Mouse (Mus musculus): ENCODE measurements around the gene Sppl3.

The Sppl3 gene

GRCm38 (mm10) chr5:115076144-115076901, 65.4 kb downstream of the Sppl3 start:
- TF ChIP-seq CTCF (conservative IDR thresholded peaks at IDR 0.05; ENCODE audit: low read length): peak; percentile 73
- no peak for TF ChIP-seq NANOG (IDR thresholded peaks at IDR 0.05; ENCODE audit: borderline replicate concordance, low read length)
- no peak for TF ChIP-seq POU5F1 (IDR thresholded peaks at IDR 0.05; ENCODE audit: borderline replicate concordance, low read length)
- Histone ChIP-seq H3K4me1 (replicated peaks; ENCODE audit: low read depth, low read length) (peaks cover 27% of the 10 kb centered on the region), H3K9me3 (ENCODE audit: low read length) (no peaks in the 10 kb centered on the region), H3K27me3 (ENCODE audit: insufficient read depth, low read length) (no peaks in the 10 kb centered on the region), H3K36me3 (ENCODE audit: insufficient read depth, low read length) (peaks cover 62% of the 10 kb centered on the region), H3K4me3 (replicated peaks; ENCODE audit: low read length) (no peak overlapping the region)

GRCm38 (mm10) chr5:115081636-115082035, 70.7 kb downstream of the Sppl3 start:
- no peak for TF ChIP-seq CTCF (conservative IDR thresholded peaks at IDR 0.05; ENCODE audit: low read length)
- TF ChIP-seq POU5F1 (IDR thresholded peaks at IDR 0.05; ENCODE audit: borderline replicate concordance, low read length): no peak
- TF ChIP-seq NANOG (IDR thresholded peaks at IDR 0.05; ENCODE audit: borderline replicate concordance, low read length): no peak

GRCm38 (mm10) chr5:115083492-115083891, 72.6 kb downstream of the Sppl3 start:
- Histone ChIP-seq H3K27me3 (ENCODE audit: insufficient read depth, low read length) (no peaks in the 10 kb centered on the region), H3K36me3 (ENCODE audit: insufficient read depth, low read length) (peaks cover 85% of the 10 kb centered on the region), H3K4me1 (replicated peaks; ENCODE audit: low read depth, low read length) (peaks cover 24% of the 10 kb centered on the region), H3K4me3 (replicated peaks; ENCODE audit: low read length) (no peak overlapping the region), H3K9me3 (ENCODE audit: low read length) (no peaks in the 10 kb centered on the region)
- no peak for TF ChIP-seq CTCF (conservative IDR thresholded peaks at IDR 0.05; ENCODE audit: low read length)
- TF ChIP-seq NANOG (IDR thresholded peaks at IDR 0.05; ENCODE audit: borderline replicate concordance, low read length): no peak
- no peak for TF ChIP-seq POU5F1 (IDR thresholded peaks at IDR 0.05; ENCODE audit: borderline replicate concordance, low read length)

More at GRCm38 (mm10) chr5:115081636-115082035, 70.7 kb downstream of the Sppl3 start:
- no peaks in the 10 kb centered on the region for H3K27me3 ChIP-seq (ENCODE audit: insufficient read depth, low read length)
- H3K4me3 ChIP-seq (replicated peaks; ENCODE audit: low read length): no peak overlapping the region
- H3K9me3 ChIP-seq (ENCODE audit: low read length): no peaks in the 10 kb centered on the region
- H3K36me3 ChIP-seq (ENCODE audit: insufficient read depth, low read length): peaks cover 80% of the 10 kb centered on the region
- H3K4me1 ChIP-seq (replicated peaks; ENCODE audit: low read depth, low read length): peaks cover 24% of the 10 kb centered on the region

- H3K9me3 ChIP-seq (ENCODE audit: low read length): no peaks in the 10 kb centered on the region
- H3K4me1 ChIP-seq (replicated peaks; ENCODE audit: low read depth, low read length): peaks cover 28% of the 10 kb centered on the region
- no peak overlapping the region for H3K4me3 ChIP-seq (replicated peaks; ENCODE audit: low read length)
- H3K27me3 ChIP-seq (ENCODE audit: insufficient read depth, low read length): no peaks in the 10 kb centered on the region
- peaks cover 90% of the 10 kb centered on the region for H3K36me3 ChIP-seq (ENCODE audit: insufficient read depth, low read length)
- TF ChIP-seq CTCF (conservative IDR thresholded peaks at IDR 0.05; ENCODE audit: low read length): no peak
- no peak for TF ChIP-seq NANOG (IDR thresholded peaks at IDR 0.05; ENCODE audit: borderline replicate concordance, low read length)
- TF ChIP-seq POU5F1 (IDR thresholded peaks at IDR 0.05; ENCODE audit: borderline replicate concordance, low read length): no peak
These were observed 74.7 kb downstream of the Sppl3 start for GRCm38 (mm10) chr5:115085675-115086074.

- no peaks in the 10 kb centered on the region for H3K27me3 ChIP-seq (ENCODE audit: insufficient read depth, low read length)
- peaks cover 84% of the 10 kb centered on the region for H3K36me3 ChIP-seq (ENCODE audit: insufficient read depth, low read length)
- H3K4me3 ChIP-seq (replicated peaks; ENCODE audit: low read length): no peak overlapping the region
- no peaks in the 10 kb centered on the region for H3K9me3 ChIP-seq (ENCODE audit: low read length)
- no peak for TF ChIP-seq NANOG (IDR thresholded peaks at IDR 0.05; ENCODE audit: borderline replicate concordance, low read length)
- peak; percentile 22; the same call in 1 of the 2 replicates for TF ChIP-seq CTCF (conservative IDR thresholded peaks at IDR 0.05; ENCODE audit: low read length)
- TF ChIP-seq POU5F1 (IDR thresholded peaks at IDR 0.05; ENCODE audit: borderline replicate concordance, low read length): no peak
- H3K4me1 ChIP-seq (replicated peaks; ENCODE audit: low read depth, low read length): peaks cover 56% of the 10 kb centered on the region
These were observed 78.8 kb downstream of the Sppl3 start for GRCm38 (mm10) chr5:115089592-115090268.

GRCm38 (mm10) chr5:115091015-115091414, 80.1 kb downstream of the Sppl3 start:
- H3K4me3 ChIP-seq (replicated peaks; ENCODE audit: low read length): no peak overlapping the region
- TF ChIP-seq NANOG (IDR thresholded peaks at IDR 0.05; ENCODE audit: borderline replicate concordance, low read length): no peak
- TF ChIP-seq POU5F1 (IDR thresholded peaks at IDR 0.05; ENCODE audit: borderline replicate concordance, low read length): no peak
- TF ChIP-seq CTCF (conservative IDR thresholded peaks at IDR 0.05; ENCODE audit: low read length): no peak
- H3K27me3 ChIP-seq (ENCODE audit: insufficient read depth, low read length): no peaks in the 10 kb centered on the region
- H3K36me3 ChIP-seq (ENCODE audit: insufficient read depth, low read length): peaks cover 85% of the 10 kb centered on the region
- H3K4me1 ChIP-seq (replicated peaks; ENCODE audit: low read depth, low read length): peaks cover 52% of the 10 kb centered on the region
- H3K9me3 ChIP-seq (ENCODE audit: low read length): no peaks in the 10 kb centered on the region

GRCm38 (mm10) chr5:115091776-115092175, 80.8 kb downstream of the Sppl3 start:
- H3K4me3 ChIP-seq (replicated peaks; ENCODE audit: low read length): 0 out of 2 replicates have a peak overlapping the region, but pooled peaks have one; percentile 18
- peaks cover 52% of the 10 kb centered on the region for H3K4me1 ChIP-seq (replicated peaks; ENCODE audit: low read depth, low read length)
- TF ChIP-seq CTCF (conservative IDR thresholded peaks at IDR 0.05; ENCODE audit: low read length): no peak
- TF ChIP-seq POU5F1 (IDR thresholded peaks at IDR 0.05; ENCODE audit: borderline replicate concordance, low read length): no peak
- TF ChIP-seq NANOG (IDR thresholded peaks at IDR 0.05; ENCODE audit: borderline replicate concordance, low read length): no peak
- no peaks in the 10 kb centered on the region for H3K27me3 ChIP-seq (ENCODE audit: insufficient read depth, low read length)
- H3K36me3 ChIP-seq (ENCODE audit: insufficient read depth, low read length): peaks cover 85% of the 10 kb centered on the region
- no peaks in the 10 kb centered on the region for H3K9me3 ChIP-seq (ENCODE audit: low read length)

GRCm38 (mm10) chr5:115098195-115098594, 87.3 kb downstream of the Sppl3 start, which contains the start of gene Gm10401:
Gene Gm10401, minus strand, starts transcription at chr5:115098295.
- H3K36me3 ChIP-seq (ENCODE audit: insufficient read depth, low read length): peaks cover 85% of the 10 kb centered on the region
- H3K4me3 ChIP-seq (replicated peaks; ENCODE audit: low read length): no peak within 1 kb of the TSS
- peaks cover 18% of the 10 kb centered on the region for H3K4me1 ChIP-seq (replicated peaks; ENCODE audit: low read depth, low read length)
- H3K27me3 ChIP-seq (ENCODE audit: insufficient read depth, low read length): no peaks in the 10 kb centered on the region
- TF ChIP-seq NANOG (IDR thresholded peaks at IDR 0.05; ENCODE audit: borderline replicate concordance, low read length) (no peak), POU5F1 (IDR thresholded peaks at IDR 0.05; ENCODE audit: borderline replicate concordance, low read length) (no peak), CTCF (conservative IDR thresholded peaks at IDR 0.05; ENCODE audit: low read length) (no peak)
- H3K9me3 ChIP-seq (ENCODE audit: low read length): no peaks in the 10 kb centered on the region
